Mouse (Mus musculus): Measurements from ENCODE around the gene Nkapd1. TPM values are rescaled to one million over a fixed set of nuclear protein-coding genes. Genes with fewer than 3 reads are reported as not detected.
"Not testable (repeated sequence)": the region's sequence is repeated elsewhere in the genome, so short reads cannot be mapped to it uniquely, and the experiment has no call there.

The Nkapd1 gene
- total RNA-seq (2021), result 10 to 100 TPM in 1 of 2 experiments, 1 to 10 TPM in 1; 8.1 to 11.4 TPM
- long read RNA-seq, experiment 1, partial matches to known transcripts, result 0 of 2 reads
- long read RNA-seq, experiment 1, other reads (novel, unspliced or antisense), result 1 of 2 reads
- long read RNA-seq, experiment 2, partial matches to known transcripts, result 1 of 7 reads
- long read RNA-seq, experiment 2, other reads (novel, unspliced or antisense), result 3 of 7 reads

DNA sequence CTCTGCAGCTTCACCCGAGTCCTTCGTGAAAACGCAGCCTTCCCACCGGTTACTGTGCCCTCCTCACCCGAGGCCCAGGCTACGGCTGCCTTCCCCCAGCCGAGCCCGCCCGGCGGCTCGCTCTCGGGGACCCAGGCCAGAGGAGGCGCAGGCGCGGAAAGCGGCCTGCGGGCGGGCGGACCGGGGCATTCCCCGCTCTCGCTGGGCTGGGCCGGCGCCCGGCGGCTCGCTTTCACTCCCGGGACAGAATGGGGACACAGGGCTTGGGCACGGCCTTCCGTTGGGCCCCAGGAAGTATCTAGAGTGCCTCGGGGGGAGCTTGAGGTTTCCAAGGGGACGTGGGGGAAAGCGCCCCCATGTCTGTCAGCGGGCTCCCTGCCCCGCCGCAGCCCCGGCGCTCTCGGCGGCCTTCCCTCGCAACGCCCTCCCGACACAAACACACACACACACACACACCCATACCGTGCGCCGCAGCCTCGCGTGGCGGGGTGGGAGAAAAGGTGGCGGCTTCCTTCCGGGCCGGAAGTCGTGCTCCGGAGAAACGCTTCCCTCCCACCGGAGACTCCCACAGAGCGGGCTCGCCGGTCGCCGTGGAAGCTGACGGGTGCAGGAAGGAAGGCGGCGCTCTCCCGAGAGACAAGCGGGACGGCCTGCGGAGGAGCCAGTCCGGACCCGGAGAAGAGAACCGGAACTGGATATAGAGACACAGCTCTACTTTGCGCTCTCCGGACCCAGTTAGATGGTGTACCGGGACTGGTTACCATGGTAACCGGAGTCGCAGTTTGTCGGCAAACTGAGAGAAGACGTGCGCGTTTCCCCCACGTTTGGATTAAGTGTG, at the start of gene Nkapd1, which contains the start of gene Pih1d2:
Nkapd1 (minus strand) TSS at position 699 of the 838 bp plus-strand sequence.
Pih1d2 (plus strand) TSS at position 556 of the 838 bp plus-strand sequence.
- intact Hi-C loops (cut with DNase I), result loop anchor here (2.0 kb wide), 1 partner anchor 42 kb away; the partner anchor contains the start of gene Dlat

GRCm38 (mm10) chr9:50666442-50666841, 49.2 kb upstream of the Nkapd1 start:
- DNase-seq, result no peak
- intact Hi-C loops (cut with DNase I), result no loop called here

More for the DNA sequence above, at the start of gene Nkapd1, which contains the start of gene Pih1d2:
- DNase-seq, result peak; percentile 80 to 90

DNA sequence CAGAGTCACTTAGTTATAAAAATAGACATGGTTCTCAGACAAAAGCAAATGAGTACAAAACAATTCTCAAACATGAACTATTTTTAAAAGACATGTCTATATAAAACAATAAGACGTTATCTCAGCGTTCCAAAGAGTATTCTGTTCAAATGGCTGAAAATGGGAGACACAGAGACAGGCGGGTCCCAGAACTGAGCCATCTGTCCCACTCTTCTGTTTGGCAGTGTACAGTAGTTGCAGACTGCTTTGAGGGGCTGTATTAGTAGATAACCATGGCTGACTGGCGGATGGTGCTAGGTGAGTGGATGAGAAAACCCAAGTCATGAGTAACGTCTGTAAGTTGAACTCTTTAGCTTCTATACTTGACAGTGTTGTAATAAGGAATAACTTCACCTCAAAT, 47.6 kb upstream of the Nkapd1 start:
- DNase-seq, result no peak
- intact Hi-C loops (cut with DNase I), result no loop called here

DNA sequence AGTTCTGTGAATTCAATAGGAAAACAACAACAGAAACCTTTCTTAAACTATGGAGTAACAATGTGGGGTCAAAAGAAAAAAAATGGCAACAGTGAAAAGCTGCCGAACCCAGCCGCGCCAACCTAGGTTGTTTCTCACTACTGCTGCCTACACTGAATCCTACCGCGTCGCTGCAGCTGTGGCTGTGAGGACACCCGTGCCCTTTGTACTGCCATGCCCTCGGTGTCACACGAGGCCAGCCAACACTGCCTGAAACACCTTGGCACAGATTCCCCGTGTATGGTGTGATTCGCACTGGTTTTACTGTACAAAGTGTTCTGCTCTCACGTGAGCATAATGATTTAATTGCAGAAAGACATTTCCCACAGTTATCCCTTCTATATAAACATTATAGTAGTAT, 43.2 kb upstream of the Nkapd1 start:
- intact Hi-C loops (cut with DNase I), result no loop called here
- peak in 1 of 2 experiments; percentile 11 for DNase-seq

DNA sequence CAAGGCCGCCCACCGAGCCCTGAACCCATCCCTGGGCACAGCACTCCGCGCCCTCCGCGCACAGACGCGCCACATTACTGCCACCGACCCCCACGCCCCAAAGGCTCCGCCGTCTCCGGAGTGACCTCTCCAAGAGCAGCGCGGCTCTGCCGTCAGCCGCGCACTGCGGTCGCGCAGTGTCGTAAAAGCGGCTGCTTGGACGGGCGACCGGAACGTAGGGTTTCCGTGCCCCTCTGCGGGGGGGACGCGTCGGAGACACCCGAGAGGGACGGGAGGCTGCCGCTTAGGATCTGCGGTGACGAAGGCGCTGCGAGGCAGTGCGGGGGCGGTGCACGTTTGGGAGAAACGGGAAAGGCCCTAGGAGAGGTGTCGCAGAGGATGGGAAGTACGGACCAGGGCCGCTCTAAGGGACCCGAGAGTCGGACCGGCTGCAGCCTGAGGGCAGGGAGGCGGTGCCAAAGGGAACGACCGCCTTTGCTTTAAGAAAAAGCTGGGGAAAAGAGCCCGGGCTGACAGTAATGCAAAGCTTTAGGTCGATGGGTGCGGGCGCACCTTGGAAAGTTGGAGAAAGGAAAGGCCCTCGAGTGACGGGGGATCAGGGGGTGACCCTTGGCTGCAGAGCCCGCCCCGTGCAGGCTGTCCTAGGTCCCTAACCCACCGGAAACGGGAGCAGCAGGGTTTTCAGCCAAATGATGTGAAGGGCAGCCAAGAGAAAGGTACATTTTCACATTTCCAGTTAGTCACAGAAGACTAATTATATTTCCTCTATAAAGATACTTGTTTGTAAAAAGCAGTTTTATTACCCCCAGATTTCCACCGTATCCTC, 42.3 kb upstream of the Nkapd1 start, which contains the start of gene Dlat:
Dlat (minus strand) TSS at position 389 of the 826 bp plus-strand sequence.
- DNase-seq, result peak; percentile 82
- intact Hi-C loops (cut with DNase I), result loop anchor here (2.0 kb wide), 1 partner anchor 43 kb away; the partner anchor contains the start of genes Nkapd1 and Pih1d2

DNA sequence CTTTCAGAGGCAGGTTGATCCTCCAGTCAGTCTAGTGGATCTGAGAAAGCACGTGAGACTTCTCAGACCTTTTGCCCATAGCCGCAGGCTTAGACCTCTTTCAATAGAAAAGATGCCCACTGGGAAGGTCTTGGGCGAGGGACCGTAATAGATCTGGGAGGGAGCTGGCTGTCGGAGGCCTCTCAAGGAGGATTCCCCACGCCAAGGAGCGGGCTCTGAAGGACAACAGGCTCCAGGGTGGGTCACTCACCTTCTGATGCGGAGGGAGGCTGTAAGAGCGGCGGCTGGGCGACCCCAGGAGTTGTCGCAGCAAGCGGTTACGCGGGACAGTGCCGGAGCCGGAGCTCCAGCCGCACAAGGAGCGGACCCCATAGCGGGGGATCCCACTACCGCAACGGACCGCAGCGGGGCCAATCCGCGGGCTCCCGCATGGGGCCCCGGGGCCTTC, 41.7 kb upstream of the Nkapd1 start:
- DNase-seq, result no peak
- intact Hi-C loops (cut with DNase I), result loop anchor here (2.0 kb wide), 1 partner anchor 42 kb away; the partner anchor contains the start of genes Nkapd1 and Pih1d2

DNA sequence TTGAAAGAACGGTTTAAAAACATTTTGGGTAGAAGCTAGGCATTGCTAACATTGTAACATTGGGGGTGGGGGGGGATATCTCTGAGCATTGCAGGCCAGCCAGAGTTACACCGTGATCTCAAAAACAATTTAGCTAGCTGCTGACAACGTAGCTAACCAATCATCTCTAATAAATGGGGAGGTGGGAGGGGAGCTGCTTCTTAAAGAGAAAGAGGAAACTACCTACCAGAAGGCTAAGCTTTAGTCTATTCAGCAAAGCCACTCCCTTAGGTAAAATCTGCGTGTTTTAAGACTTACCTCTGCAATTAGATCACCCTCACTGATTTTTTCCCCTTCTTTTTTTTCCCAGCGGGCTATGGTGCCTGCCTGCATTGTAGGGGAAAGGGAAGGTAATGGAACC, 41.1 kb upstream of the Nkapd1 start:
- intact Hi-C loops (cut with DNase I), result loop anchor here (2.0 kb wide), 1 partner anchor 42 kb away; the partner anchor contains the start of genes Nkapd1 and Pih1d2
- DNase-seq, result no peak

DNA sequence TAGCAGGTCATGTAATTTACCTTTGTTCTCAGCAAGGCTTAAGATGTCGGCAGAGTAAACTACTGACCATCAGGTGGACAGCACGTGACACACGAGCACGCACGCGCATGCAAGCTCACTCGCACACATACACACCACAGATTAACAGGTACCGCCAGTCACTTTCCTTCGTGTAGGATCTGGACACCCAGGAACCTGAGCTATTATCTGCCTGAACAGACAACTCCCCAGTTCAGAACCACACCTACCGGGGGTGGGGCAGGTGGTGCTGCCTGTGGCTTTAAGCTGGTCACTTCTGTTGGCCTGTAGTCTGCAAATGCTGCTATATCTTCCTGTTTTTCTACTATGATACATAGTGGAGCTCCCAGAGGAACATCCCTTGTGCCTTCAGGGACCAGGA, 33.2 kb upstream of the Nkapd1 start:
- DNase-seq, result no peak
- intact Hi-C loops (cut with DNase I), result no loop called here

DNA sequence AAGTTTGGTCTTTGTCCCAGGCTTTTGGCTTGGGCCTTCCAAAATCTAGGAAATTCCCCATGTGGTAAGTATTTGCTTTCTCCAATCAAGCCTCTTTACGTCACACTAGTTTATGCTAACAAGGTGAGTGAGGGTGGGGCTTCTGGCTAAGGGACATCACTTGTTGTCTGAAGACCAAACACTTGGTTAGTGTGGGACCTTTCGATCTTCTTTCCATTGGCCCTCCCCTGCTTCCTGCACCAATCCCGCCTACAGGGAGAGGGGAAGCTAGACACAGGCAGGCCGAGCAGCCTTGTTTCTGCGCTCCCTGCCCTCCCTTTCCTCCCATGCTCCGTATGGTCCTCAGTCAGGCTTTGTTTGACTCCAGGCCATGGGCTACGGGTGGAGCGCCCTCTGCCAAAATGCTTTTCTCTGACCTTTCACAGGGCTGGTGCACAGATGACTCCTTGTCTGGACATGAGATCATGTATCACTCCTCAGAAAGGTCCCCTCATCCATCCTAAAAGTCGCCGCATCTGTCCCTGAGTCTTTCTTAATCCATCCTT, 29.6 kb upstream of the Nkapd1 start:
- intact Hi-C loops (cut with DNase I), result no loop called here
- no peak for DNase-seq

GRCm38 (mm10) chr9:50634270-50634669, 17.0 kb upstream of the Nkapd1 start:
- intact Hi-C loops (cut with DNase I), result no loop called here
- no peak for DNase-seq

- no peak for DNase-seq
- intact Hi-C loops (cut with DNase I), result no loop called here
Observed at GRCm38 (mm10) chr9:50633059-50633458, 15.8 kb upstream of the Nkapd1 start.

GRCm38 (mm10) chr9:50632016-50632688, 14.9 kb upstream of the Nkapd1 start:
- DNase-seq, result no peak
- intact Hi-C loops (cut with DNase I), result no loop called here

- DNase-seq; intact Hi-C loops (cut with DNase I): not testable (repeated sequence)
Observed at GRCm38 (mm10) chr9:50630903-50631302, 13.6 kb upstream of the Nkapd1 start.

DNA sequence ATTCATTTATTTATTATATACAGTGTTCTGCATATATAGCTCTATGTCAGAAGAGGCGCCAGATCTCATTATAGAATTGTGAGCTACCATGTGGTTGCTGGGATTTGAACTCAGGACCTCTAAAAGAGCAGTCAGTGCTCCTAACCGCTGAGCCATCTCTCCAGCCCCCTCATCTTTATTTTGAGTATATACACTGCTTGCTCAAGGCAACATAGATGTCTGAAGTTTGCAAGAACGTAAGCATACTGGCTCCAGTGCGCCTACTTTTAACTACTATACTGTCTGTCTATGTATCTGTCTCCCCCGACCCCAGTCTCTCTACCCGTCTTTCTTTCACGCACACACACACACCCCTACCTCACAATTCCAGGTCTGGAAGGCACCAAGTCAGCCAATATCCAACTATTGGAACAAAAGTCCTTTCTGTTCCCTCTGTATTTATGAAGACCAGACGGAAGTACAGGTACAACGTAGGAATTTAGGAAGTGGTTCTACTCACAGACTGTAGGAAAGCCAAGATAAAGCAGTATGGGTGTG, 598 bp upstream of the Nkapd1 start:
- intact Hi-C loops (cut with DNase I), result loop anchor here (2.0 kb wide), 1 partner anchor 41 kb away; the partner anchor contains the start of gene Dlat
- no peak for DNase-seq

DNA sequence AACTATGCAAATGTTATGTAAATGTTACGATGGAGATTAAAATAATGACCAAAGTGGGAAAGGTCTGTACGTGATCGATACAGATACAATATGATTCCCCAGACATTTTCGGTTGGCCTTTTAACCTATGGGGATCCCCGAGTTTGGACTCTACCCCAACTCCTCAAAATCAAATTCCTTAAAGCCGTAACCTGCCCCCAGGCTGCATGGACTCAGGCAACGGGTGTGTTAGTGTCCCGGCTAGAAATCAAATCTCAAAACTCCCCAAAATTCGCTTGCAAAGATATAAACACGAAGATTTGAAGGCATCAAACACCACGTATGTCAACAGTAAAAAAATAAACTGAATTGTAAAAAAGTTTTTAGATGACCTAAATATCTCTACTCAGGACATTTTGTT, 1.1 kb downstream of the Nkapd1 start:
- DNase-seq, result no peak
- intact Hi-C loops (cut with DNase I), result loop anchor here (2.0 kb wide), 1 partner anchor 43 kb away; the partner anchor contains the start of gene Dlat

GRCm38 (mm10) chr9:50612115-50612514, 5.1 kb downstream of the Nkapd1 start:
- intact Hi-C loops (cut with DNase I), result no loop called here
- no peak for DNase-seq

- DNase-seq, result no peak
- intact Hi-C loops (cut with DNase I), result no loop called here
Observed at GRCm38 (mm10) chr9:50604338-50604737, 12.9 kb downstream of the Nkapd1 start.

DNA sequence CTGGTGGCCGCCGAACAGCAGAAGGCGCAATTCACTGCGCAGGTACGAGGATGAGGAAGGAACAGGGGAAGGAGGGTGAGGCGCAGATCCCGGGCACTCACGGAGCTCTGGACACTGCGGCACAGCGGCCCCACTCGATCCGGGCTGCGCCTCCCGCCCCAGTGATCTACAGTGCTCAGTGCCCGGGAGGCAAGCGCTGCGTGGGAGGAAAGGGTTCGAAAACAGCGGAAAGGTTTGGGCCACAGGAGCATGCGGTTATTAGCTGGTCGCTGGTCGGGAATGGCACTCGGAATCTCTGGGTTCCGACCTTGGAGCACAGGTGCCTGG, 13.3 kb downstream of the Nkapd1 start:
- intact Hi-C loops (cut with DNase I), result no loop called here
- no peak for DNase-seq

Measured in gastrocnemius, postnatal 36 days (tissue).